In genomic region chr2:152769677-152770076, GRCm38 (mm10) we compare ENCODE assay signal across 1 mouse cellular context.
TF ChIP-seq lines count a peak whose summit lies in the region.

No protein-coding gene starts in this region.

TF ChIP-seq in MEL, 35 proteins besides CTCF, POLR2A, EP300 and RAD21 (continued from another document):
- TF ChIP-seq USF2 (IDR thresholded peaks at IDR 0.05; ENCODE audit: borderline replicate concordance in 1 of 2, insufficient read depth in 1 of 2, low read depth in 1 of 2, low read length in 2 of 2), result no peak
- TF ChIP-seq TCF12 (IDR thresholded peaks at IDR 0.05; ENCODE audit: low read depth, low read length), result peak; percentile 75
- no peak for TF ChIP-seq MEF2A (IDR thresholded peaks at IDR 0.05; ENCODE audit: extremely low read depth, insufficient replicate concordance, low read depth, low read length, poor library complexity, severe bottlenecking)
- no peak for TF ChIP-seq BHLHE40 (IDR thresholded peaks at IDR 0.05; ENCODE audit: borderline replicate concordance, low read depth, low read length)
- peak; percentile 37; the same call in 1 of the 2 replicates for TF ChIP-seq ETS1 (IDR thresholded peaks at IDR 0.05; ENCODE audit: low read depth, low read length)
- no peak for TF ChIP-seq MAX (IDR thresholded peaks at IDR 0.05; ENCODE audit: low read length)
- TF ChIP-seq HCFC1 (IDR thresholded peaks at IDR 0.05; ENCODE audit: low read depth, low read length), result no peak
- TF ChIP-seq E2F4 (IDR thresholded peaks at IDR 0.05; ENCODE audit: borderline replicate concordance, low read depth, low read length), result no peak
- no peak for TF ChIP-seq ZKSCAN1 (IDR thresholded peaks at IDR 0.05; ENCODE audit: low read depth, low read length)
- no peak for TF ChIP-seq NELFE (IDR thresholded peaks at IDR 0.05; ENCODE audit: low read depth, low read length)
- TF ChIP-seq MYB (IDR thresholded peaks at IDR 0.05; ENCODE audit: low read depth, low read length), result no peak
- peak; percentile 87 for TF ChIP-seq TAL1 (IDR thresholded peaks at IDR 0.05; ENCODE audit: low read length)
- TF ChIP-seq TBP (IDR thresholded peaks at IDR 0.05; ENCODE audit: low read depth, low read length), result no peak
- no peak for TF ChIP-seq MAFK (IDR thresholded peaks at IDR 0.05; ENCODE audit: borderline replicate concordance, low read depth, low read length)
- TF ChIP-seq CHD2 (IDR thresholded peaks at IDR 0.05; ENCODE audit: low read length), result no peak
- peak; percentile 71 for TF ChIP-seq GATA1 (IDR thresholded peaks at IDR 0.05; ENCODE audit: low read depth, low read length)
- TF ChIP-seq SMC3 (IDR thresholded peaks at IDR 0.05; ENCODE audit: low read depth, low read length), result no peak
- TF ChIP-seq RCOR1 (IDR thresholded peaks at IDR 0.05; ENCODE audit: low read depth, low read length), result peak; percentile 96
- no peak for TF ChIP-seq ELF1 (IDR thresholded peaks at IDR 0.05; ENCODE audit: low read depth, low read length)
- no peak for TF ChIP-seq CHD1 (IDR thresholded peaks at IDR 0.05; ENCODE audit: low read depth, low read length)
- no peak for TF ChIP-seq SIN3A (IDR thresholded peaks at IDR 0.05; ENCODE audit: low read length)
- no peak for TF ChIP-seq GABPA (IDR thresholded peaks at IDR 0.05; ENCODE audit: low read depth, low read length)
- TF ChIP-seq ZNF384 (IDR thresholded peaks at IDR 0.05; ENCODE audit: low read depth, low read length), result no peak
- no peak for TF ChIP-seq MXI1 (IDR thresholded peaks at IDR 0.05; ENCODE audit: low read depth, low read length)
- TF ChIP-seq MAZ (IDR thresholded peaks at IDR 0.05; ENCODE audit: low read depth, low read length), result no peak
- TF ChIP-seq ZC3H11A (IDR thresholded peaks at IDR 0.05; ENCODE audit: low read depth, low read length), result no peak
- TF ChIP-seq POLR2AphosphoS5 (IDR thresholded peaks at IDR 0.05; ENCODE audit: borderline replicate concordance, low read depth, low read length), result no peak
- no peak for TF ChIP-seq MYC (IDR thresholded peaks at IDR 0.05; ENCODE audit: low read depth, low read length)
- no peak for TF ChIP-seq UBTF (IDR thresholded peaks at IDR 0.05; ENCODE audit: borderline replicate concordance, insufficient read depth, low read depth, low read length)
- TF ChIP-seq USF1 (IDR thresholded peaks at IDR 0.05; ENCODE audit: low read depth, low read length), result no peak
- TF ChIP-seq POLR2AphosphoS2 (IDR thresholded peaks at IDR 0.05; ENCODE audit: low read length), result no peak
- no peak for TF ChIP-seq KAT2A (conservative IDR thresholded peaks at IDR 0.05; ENCODE audit: low read depth, low read length)
- no peak for TF ChIP-seq JUND (IDR thresholded peaks at IDR 0.05; ENCODE audit: low read depth, low read length)
- TF ChIP-seq ZMIZ1 (IDR thresholded peaks at IDR 0.05; ENCODE audit: low read depth, low read length), result no peak
